12 mouse cellular contexts compared by ENCODE assay signal in the genomic region with DNA sequence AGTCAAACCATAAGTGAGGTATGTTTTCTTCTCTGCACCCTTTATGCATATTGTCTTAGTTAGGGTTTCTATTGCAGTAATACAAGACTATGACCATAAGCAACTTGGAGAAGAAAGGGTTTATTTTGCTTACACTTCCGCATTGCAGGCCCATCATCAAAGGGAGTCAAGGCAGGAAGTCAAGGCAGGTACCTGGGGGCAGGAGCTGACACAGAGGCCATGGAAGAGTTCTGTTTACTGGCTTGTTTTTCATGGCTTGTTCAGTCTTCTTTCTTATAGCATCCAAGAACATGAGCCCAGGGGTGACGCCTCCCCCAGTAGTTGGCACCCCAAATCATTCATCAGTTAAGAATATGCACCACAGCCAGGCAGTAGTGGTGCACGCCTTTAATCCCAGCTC.
"Had no signal": no experiment of that assay in that cellular context is flagged by ENCODE, and none has a peak within 500 bp of the region (broad histone marks: within the 10 kb centered on the region; RNA-seq: fewer than 3 reads in every experiment).

No protein-coding gene starts in this region.

- DNase-seq: lung, adult 18-20 months; lung, embryonic 14.5 days; lung, postnatal 10 days; lung, postnatal 4 days; retina, postnatal 1 day; right cerebral cortex, adult 18-20 months; right cerebral cortex, postnatal 25 days; right cerebral cortex, postnatal 4 days; spleen, adult 18-20 months; thymus, adult 18-20 months; thymus, postnatal 14 days; thymus, postnatal 36 days had no signal
